Mouse (Mus musculus): ENCODE data around the gene Theg. TPM values are rescaled to one million over a fixed set of nuclear protein-coding genes. Genes with fewer than 3 reads are reported as not detected.

The Theg gene
- polyA plus RNA-seq, 1 experiment: 0.18 TPM

DNA sequence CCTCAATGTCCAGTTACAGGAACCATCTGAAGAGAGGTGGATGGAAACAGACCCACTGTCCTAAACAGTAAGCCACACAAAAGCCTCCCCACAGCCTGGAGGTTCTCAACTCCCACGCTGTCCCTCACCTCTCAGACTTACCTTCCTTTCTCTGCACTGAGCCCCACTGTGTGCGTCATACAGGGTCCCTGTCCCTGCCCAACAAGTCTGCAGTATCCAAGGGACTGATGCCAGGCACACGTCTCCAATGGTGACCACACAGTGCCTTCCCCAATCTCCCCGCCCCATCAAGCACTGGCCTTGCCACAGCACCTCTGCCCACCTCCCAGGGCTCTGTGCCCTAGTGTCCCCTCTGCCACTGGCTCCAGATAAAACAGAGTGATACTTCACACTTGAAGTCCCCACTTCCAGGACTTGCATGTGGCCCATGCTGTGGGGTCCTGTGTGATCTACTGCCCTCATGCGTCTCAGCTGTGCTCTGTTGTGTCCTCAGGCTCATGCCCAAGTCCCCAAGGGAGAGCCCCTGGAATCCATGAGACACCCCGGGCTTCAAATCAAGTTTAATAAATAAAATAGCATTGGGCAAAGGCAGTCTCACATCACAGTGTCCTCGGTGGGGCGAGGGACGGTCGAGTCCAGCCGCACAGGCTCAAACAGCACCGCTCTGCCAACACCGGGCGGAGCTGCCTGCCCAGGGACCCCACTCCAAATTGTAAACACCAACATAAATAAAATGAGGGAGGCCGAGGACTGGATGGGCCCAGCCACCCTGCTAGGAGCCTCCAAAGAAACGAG, 47.2 kb downstream of the Theg start:
- no peak for TF ChIP-seq POLR2A (IDR thresholded peaks at IDR 0.05; ENCODE audit: low read depth, low read length)
- TF ChIP-seq CTCF (IDR thresholded peaks at IDR 0.05; ENCODE audit: extremely low read depth, insufficient read depth, insufficient read length, insufficient replicate concordance): no peak
- H3K27me3 ChIP-seq (ENCODE audit: control insufficient read depth, insufficient read depth, low read length): no peaks in the 10 kb centered on the region
- no peak overlapping the region for H3K27ac ChIP-seq (ENCODE audit: insufficient read depth, low read length)
- 95% methylated on average over 16 of the region's 16 CpGs for WGBS
- no peak for DNase-seq (ENCODE audit: low read depth in 1 of 2, low spot score in 2 of 2)
- no peak overlapping the region for H3K4me3 ChIP-seq (ENCODE audit: extremely low read depth, insufficient read depth, insufficient read length)
- H3K4me1 ChIP-seq (ENCODE audit: control insufficient read depth, insufficient read depth, insufficient read length): no peaks in the 10 kb centered on the region; the same call in 1 of the 2 replicates
- H3K36me3 ChIP-seq (ENCODE audit: control insufficient read depth, insufficient read depth, low read length): peaks cover 24% of the 10 kb centered on the region

DNA sequence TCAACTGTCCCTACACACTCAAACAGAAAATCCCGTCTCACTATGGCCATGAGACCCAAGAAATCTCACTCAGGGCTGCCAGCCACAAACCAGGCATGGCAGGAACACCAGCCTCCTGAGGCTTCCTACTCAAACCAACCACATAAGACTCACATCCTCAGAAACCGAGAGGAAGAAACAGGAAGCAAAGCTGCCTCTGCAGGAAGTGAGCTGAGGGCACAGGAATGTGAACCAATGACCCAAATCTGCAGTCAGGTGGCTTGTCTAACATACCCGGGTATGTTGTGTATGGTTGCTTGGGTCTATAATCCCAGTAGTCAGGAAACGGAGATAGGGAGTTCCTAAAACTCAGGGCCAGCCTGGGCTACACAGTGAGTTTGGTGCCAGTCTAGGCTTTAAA, 48.3 kb downstream of the Theg start:
- H3K4me1 ChIP-seq (ENCODE audit: control insufficient read depth, insufficient read depth, insufficient read length): peaks cover 1% of the 10 kb centered on the region; the same call in 1 of the 2 replicates
- no peak overlapping the region for H3K4me3 ChIP-seq (ENCODE audit: extremely low read depth, insufficient read depth, insufficient read length)
- no peaks in the 10 kb centered on the region for H3K27me3 ChIP-seq (ENCODE audit: control insufficient read depth, insufficient read depth, low read length)
- 9% methylated on average over 4 of the region's 4 CpGs for WGBS
- TF ChIP-seq CTCF (IDR thresholded peaks at IDR 0.05; ENCODE audit: extremely low read depth, insufficient read depth, insufficient read length, insufficient replicate concordance) (no peak), POLR2A (IDR thresholded peaks at IDR 0.05; ENCODE audit: low read depth, low read length) (no peak)
- no peak overlapping the region for H3K27ac ChIP-seq (ENCODE audit: insufficient read depth, low read length)
- no peak for DNase-seq (ENCODE audit: low read depth in 1 of 2, low spot score in 2 of 2)
- H3K36me3 ChIP-seq (ENCODE audit: control insufficient read depth, insufficient read depth, low read length): peaks cover 20% of the 10 kb centered on the region

DNA sequence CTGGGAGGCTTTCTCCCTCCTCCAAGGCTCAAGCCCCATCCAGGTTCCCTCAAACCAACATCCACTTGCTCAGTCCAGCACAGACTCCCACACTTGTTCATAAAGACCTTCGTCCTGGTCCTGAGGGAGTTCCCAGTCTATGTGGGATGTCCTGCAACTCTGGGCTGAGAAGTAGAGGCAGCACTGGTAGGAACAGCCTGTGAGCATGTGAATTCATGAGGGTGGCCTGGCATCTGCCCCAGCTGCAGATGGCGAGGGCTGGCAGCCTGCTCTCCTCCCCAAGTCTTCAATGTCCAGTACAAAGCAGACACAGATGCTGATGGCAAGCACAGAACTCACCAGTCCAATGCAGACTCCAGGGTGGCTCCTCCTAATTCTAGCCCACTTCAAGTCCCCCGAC, 48.8 kb downstream of the Theg start:
- 69% methylated on average over 3 of the region's 3 CpGs for WGBS
- H3K4me1 ChIP-seq (ENCODE audit: control insufficient read depth, insufficient read depth, insufficient read length): peaks cover 5% of the 10 kb centered on the region; the same call in 1 of the 2 replicates
- DNase-seq (ENCODE audit: low read depth in 1 of 2, low spot score in 2 of 2): no peak
- H3K27ac ChIP-seq (ENCODE audit: insufficient read depth, low read length): no peak overlapping the region
- H3K36me3 ChIP-seq (ENCODE audit: control insufficient read depth, insufficient read depth, low read length): peaks cover 20% of the 10 kb centered on the region
- TF ChIP-seq CTCF (IDR thresholded peaks at IDR 0.05; ENCODE audit: extremely low read depth, insufficient read depth, insufficient read length, insufficient replicate concordance) (no peak), POLR2A (IDR thresholded peaks at IDR 0.05; ENCODE audit: low read depth, low read length) (no peak)
- H3K27me3 ChIP-seq (ENCODE audit: control insufficient read depth, insufficient read depth, low read length): no peaks in the 10 kb centered on the region
- no peak overlapping the region for H3K4me3 ChIP-seq (ENCODE audit: extremely low read depth, insufficient read depth, insufficient read length)

DNA sequence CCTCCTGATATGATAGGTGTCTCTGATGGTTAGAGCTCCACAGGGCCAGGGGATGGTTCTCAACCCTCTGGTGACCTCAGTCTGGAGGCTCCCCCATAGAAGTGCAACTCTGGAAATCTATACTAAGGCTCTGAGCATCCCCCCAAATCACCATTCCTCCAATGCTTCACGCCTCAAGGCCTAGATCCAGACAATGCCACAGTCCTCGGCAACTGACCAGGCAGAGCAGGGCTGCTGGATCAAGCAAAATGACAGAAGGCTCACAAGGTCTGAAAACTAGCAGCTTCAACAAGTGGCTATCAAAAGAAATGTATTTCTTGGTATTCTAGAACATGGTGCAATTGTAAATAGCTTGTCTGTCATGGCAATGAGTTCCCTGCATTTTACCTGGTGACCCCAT, 49.4 kb downstream of the Theg start:
- Histone ChIP-seq H3K4me3 (ENCODE audit: extremely low read depth, insufficient read depth, insufficient read length) (no peak overlapping the region), H3K27ac (ENCODE audit: insufficient read depth, low read length) (no peak overlapping the region), H3K27me3 (ENCODE audit: control insufficient read depth, insufficient read depth, low read length) (no peaks in the 10 kb centered on the region), H3K4me1 (ENCODE audit: control insufficient read depth, insufficient read depth, insufficient read length) (peaks cover 5% of the 10 kb centered on the region; the same call in 1 of the 2 replicates), H3K36me3 (ENCODE audit: control insufficient read depth, insufficient read depth, low read length) (peaks cover 20% of the 10 kb centered on the region)
- WGBS: 92% methylated on average over 2 of the region's 2 CpGs
- DNase-seq (ENCODE audit: low read depth in 1 of 2, low spot score in 2 of 2): no peak
- TF ChIP-seq POLR2A (IDR thresholded peaks at IDR 0.05; ENCODE audit: low read depth, low read length): no peak
- no peak for TF ChIP-seq CTCF (IDR thresholded peaks at IDR 0.05; ENCODE audit: extremely low read depth, insufficient read depth, insufficient read length, insufficient replicate concordance)

DNA sequence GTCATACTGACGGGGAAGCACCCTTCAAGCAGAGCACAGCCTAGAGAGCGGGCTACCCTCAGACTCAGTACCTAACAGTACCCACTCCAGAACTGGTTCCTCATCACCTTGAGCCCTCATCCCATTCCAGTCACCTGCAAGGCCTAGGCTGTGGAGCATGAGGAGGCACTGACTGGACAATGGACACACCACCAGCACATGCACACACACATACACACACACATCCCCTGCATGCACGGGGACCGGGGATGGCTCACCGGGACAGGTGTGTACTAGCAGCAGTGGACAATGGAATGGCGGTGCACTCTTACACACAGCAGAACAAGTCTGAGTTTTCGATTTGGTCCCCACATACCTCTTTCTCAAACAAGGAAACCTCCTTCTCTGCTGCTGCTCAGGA, 49.9 kb downstream of the Theg start:
- Histone ChIP-seq H3K27ac (ENCODE audit: insufficient read depth, low read length) (no peak overlapping the region), H3K4me3 (ENCODE audit: extremely low read depth, insufficient read depth, insufficient read length) (no peak overlapping the region), H3K27me3 (ENCODE audit: control insufficient read depth, insufficient read depth, low read length) (no peaks in the 10 kb centered on the region), H3K4me1 (ENCODE audit: control insufficient read depth, insufficient read depth, insufficient read length) (peaks cover 5% of the 10 kb centered on the region; the same call in 1 of the 2 replicates), H3K36me3 (ENCODE audit: control insufficient read depth, insufficient read depth, low read length) (peaks cover 16% of the 10 kb centered on the region)
- TF ChIP-seq CTCF (IDR thresholded peaks at IDR 0.05; ENCODE audit: extremely low read depth, insufficient read depth, insufficient read length, insufficient replicate concordance) (no peak), POLR2A (IDR thresholded peaks at IDR 0.05; ENCODE audit: low read depth, low read length) (no peak)
- WGBS: 92% methylated on average over 7 of the region's 7 CpGs
- no peak for DNase-seq (ENCODE audit: low read depth in 1 of 2, low spot score in 2 of 2)

DNA sequence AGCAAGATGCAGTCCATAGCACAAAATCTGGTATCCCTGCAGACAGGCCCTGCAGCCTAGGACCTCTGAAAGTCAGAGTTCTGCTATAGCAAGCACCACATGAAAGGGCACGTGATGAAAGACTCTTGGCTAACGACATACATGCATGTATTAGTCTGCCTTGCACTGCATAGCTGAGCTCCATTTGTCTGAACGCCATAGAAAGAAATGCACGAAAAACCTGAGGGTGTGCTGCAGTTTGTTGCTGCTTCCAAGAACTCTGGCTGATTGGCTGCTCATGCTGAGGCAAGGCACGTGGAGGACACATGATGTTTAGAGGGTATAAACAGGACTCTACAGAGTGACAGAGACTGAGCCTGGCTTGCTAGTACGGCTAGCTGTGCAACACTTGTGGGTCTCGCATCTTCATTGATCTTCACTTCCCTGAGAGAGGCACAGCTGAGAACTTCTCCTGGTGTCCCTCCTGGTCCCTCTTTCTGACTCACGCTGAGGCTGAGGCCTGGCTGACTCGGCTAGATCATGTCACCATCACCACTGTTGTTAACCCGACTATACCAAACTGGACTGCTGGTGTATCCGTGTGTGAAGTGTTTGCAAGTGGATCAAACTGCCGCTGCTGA, 50.6 kb downstream of the Theg start:
- peaks cover 5% of the 10 kb centered on the region; the same call in 1 of the 2 replicates for H3K4me1 ChIP-seq (ENCODE audit: control insufficient read depth, insufficient read depth, insufficient read length)
- H3K27me3 ChIP-seq (ENCODE audit: control insufficient read depth, insufficient read depth, low read length): no peaks in the 10 kb centered on the region
- H3K4me3 ChIP-seq (ENCODE audit: extremely low read depth, insufficient read depth, insufficient read length): no peak overlapping the region
- TF ChIP-seq CTCF (IDR thresholded peaks at IDR 0.05; ENCODE audit: extremely low read depth, insufficient read depth, insufficient read length, insufficient replicate concordance): no peak
- no peak for TF ChIP-seq POLR2A (IDR thresholded peaks at IDR 0.05; ENCODE audit: low read depth, low read length)
- peaks cover 11% of the 10 kb centered on the region for H3K36me3 ChIP-seq (ENCODE audit: control insufficient read depth, insufficient read depth, low read length)
- DNase-seq (ENCODE audit: low read depth in 1 of 2, low spot score in 2 of 2): no peak
- no peak overlapping the region for H3K27ac ChIP-seq (ENCODE audit: insufficient read depth, low read length)
- WGBS: 89% methylated on average over 12 of the region's 12 CpGs

Measured in spleen, adult 2 months (tissue).